Mouse (Mus musculus): Measurements from ENCODE around the gene Guk1. TPM values are rescaled to one million over a fixed set of nuclear protein-coding genes. Genes with fewer than 3 reads are reported as not detected.

Guk1 gene
- polyA plus RNA-seq, 1 experiment from 2014 or later, result 127 TPM

GRCm38 (mm10) chr11:59226787-59227603, 35.0 kb upstream of the Guk1 start:
- ATAC-seq (ENCODE audit: low read depth), result no peak
- 2% methylated on average over 21 of the region's 21 CpGs for WGBS
- H3K4me3 ChIP-seq (ENCODE audit: low read length), result peak overlapping the region; percentile 96

GRCm38 (mm10) chr11:59226251-59226650, 34.2 kb upstream of the Guk1 start:
- Histone ChIP-seq H3K27me3 (ENCODE audit: control insufficient read depth, insufficient read depth, low read depth, low read length) (no peaks in the 10 kb centered on the region), H3K27ac (ENCODE audit: low read length) (no peak overlapping the region), H3K4me3 (ENCODE audit: low read length) (peak overlapping the region; percentile 96), H3K9ac (ENCODE audit: low read length) (peak overlapping the region; percentile 99), H3K36me3 (ENCODE audit: control insufficient read depth, insufficient read depth, low read length) (no peaks in the 10 kb centered on the region), H3K9me3 (ENCODE audit: control insufficient read depth, low read length) (no peaks in the 10 kb centered on the region), H3K4me1 (replicated peaks; ENCODE audit: control insufficient read depth, insufficient read depth, low read length) (peaks cover 42% of the 10 kb centered on the region), H3K4me2 (ENCODE audit: low read depth, low read length) (peak overlapping the region; percentile 81)
- ATAC-seq (ENCODE audit: low read depth), result no peak
- 24% methylated on average over 3 of the region's 3 CpGs for WGBS

More at GRCm38 (mm10) chr11:59226787-59227603, 35.0 kb upstream of the Guk1 start:
- Histone ChIP-seq H3K27ac (ENCODE audit: low read length) (peak overlapping the region; percentile 93), H3K27me3 (ENCODE audit: control insufficient read depth, insufficient read depth, low read depth, low read length) (no peaks in the 10 kb centered on the region), H3K4me1 (replicated peaks; ENCODE audit: control insufficient read depth, insufficient read depth, low read length) (peaks cover 41% of the 10 kb centered on the region), H3K9me3 (ENCODE audit: control insufficient read depth, low read length) (no peaks in the 10 kb centered on the region), H3K4me2 (ENCODE audit: low read depth, low read length) (peak overlapping the region; percentile 81), H3K36me3 (ENCODE audit: control insufficient read depth, insufficient read depth, low read length) (no peaks in the 10 kb centered on the region), H3K9ac (ENCODE audit: low read length) (peak overlapping the region; percentile 99)

- WGBS, result 43% methylated on average over 2 of the region's 2 CpGs
- Histone ChIP-seq H3K9ac (ENCODE audit: low read length) (peak overlapping the region; percentile 20; the same call in 1 of the 2 replicates), H3K27ac (ENCODE audit: low read length) (no peak overlapping the region), H3K27me3 (ENCODE audit: control insufficient read depth, insufficient read depth, low read depth, low read length) (no peaks in the 10 kb centered on the region), H3K36me3 (ENCODE audit: control insufficient read depth, insufficient read depth, low read length) (no peaks in the 10 kb centered on the region), H3K4me3 (ENCODE audit: low read length) (no peak overlapping the region), H3K4me1 (replicated peaks; ENCODE audit: control insufficient read depth, insufficient read depth, low read length) (peaks cover 44% of the 10 kb centered on the region), H3K9me3 (ENCODE audit: control insufficient read depth, low read length) (no peaks in the 10 kb centered on the region), H3K4me2 (ENCODE audit: low read depth, low read length) (peak overlapping the region; percentile 81)
- ATAC-seq (ENCODE audit: low read depth), result no peak
Observed at GRCm38 (mm10) chr11:59225167-59225566, 33.2 kb upstream of the Guk1 start.

- ATAC-seq (ENCODE audit: low read depth), result no peak
- no peak overlapping the region for H3K27ac ChIP-seq (ENCODE audit: low read length)
- no peaks in the 10 kb centered on the region for H3K27me3 ChIP-seq (ENCODE audit: control insufficient read depth, insufficient read depth, low read depth, low read length)
- no peak overlapping the region for H3K4me3 ChIP-seq (ENCODE audit: low read length)
- H3K4me2 ChIP-seq (ENCODE audit: low read depth, low read length), result no peak overlapping the region
- H3K9me3 ChIP-seq (ENCODE audit: control insufficient read depth, low read length), result no peaks in the 10 kb centered on the region
- no peaks in the 10 kb centered on the region for H3K36me3 ChIP-seq (ENCODE audit: control insufficient read depth, insufficient read depth, low read length)
- H3K4me1 ChIP-seq (replicated peaks; ENCODE audit: control insufficient read depth, insufficient read depth, low read length), result peaks cover 48% of the 10 kb centered on the region
- 33% methylated on average over 2 of the region's 2 CpGs for WGBS
- no peak overlapping the region for H3K9ac ChIP-seq (ENCODE audit: low read length)
Observed at GRCm38 (mm10) chr11:59224470-59224869, 32.5 kb upstream of the Guk1 start.

GRCm38 (mm10) chr11:59224025-59224424, 32.0 kb upstream of the Guk1 start:
- H3K36me3 ChIP-seq (ENCODE audit: control insufficient read depth, insufficient read depth, low read length), result 0 out of 2 replicates have a peak, but pooled peaks cover 1% of the 10 kb centered on the region
- WGBS, result 69% methylated on average over 3 of the region's 3 CpGs
- H3K27ac ChIP-seq (ENCODE audit: low read length), result no peak overlapping the region
- no peak for ATAC-seq (ENCODE audit: low read depth)
- no peak overlapping the region for H3K4me2 ChIP-seq (ENCODE audit: low read depth, low read length)
- H3K27me3 ChIP-seq (ENCODE audit: control insufficient read depth, insufficient read depth, low read depth, low read length), result no peaks in the 10 kb centered on the region
- H3K9me3 ChIP-seq (ENCODE audit: control insufficient read depth, low read length), result no peaks in the 10 kb centered on the region
- H3K4me1 ChIP-seq (replicated peaks; ENCODE audit: control insufficient read depth, insufficient read depth, low read length), result peaks cover 50% of the 10 kb centered on the region
- no peak overlapping the region for H3K4me3 ChIP-seq (ENCODE audit: low read length)
- H3K9ac ChIP-seq (ENCODE audit: low read length), result no peak overlapping the region

- no peak overlapping the region for H3K27ac ChIP-seq (ENCODE audit: low read length)
Observed at GRCm38 (mm10) chr11:59222306-59222705, 30.3 kb upstream of the Guk1 start.

GRCm38 (mm10) chr11:59221604-59222003, 29.6 kb upstream of the Guk1 start:
- Histone ChIP-seq H3K9ac (ENCODE audit: low read length) (no peak overlapping the region), H3K27me3 (ENCODE audit: control insufficient read depth, insufficient read depth, low read depth, low read length) (no peaks in the 10 kb centered on the region), H3K4me2 (ENCODE audit: low read depth, low read length) (no peak overlapping the region), H3K36me3 (ENCODE audit: control insufficient read depth, insufficient read depth, low read length) (peaks cover 4% of the 10 kb centered on the region; the same call in 1 of the 2 replicates), H3K27ac (ENCODE audit: low read length) (no peak overlapping the region), H3K4me1 (replicated peaks; ENCODE audit: control insufficient read depth, insufficient read depth, low read length) (peaks cover 65% of the 10 kb centered on the region), H3K4me3 (ENCODE audit: low read length) (no peak overlapping the region), H3K9me3 (ENCODE audit: control insufficient read depth, low read length) (no peaks in the 10 kb centered on the region)
- ATAC-seq (ENCODE audit: low read depth), result no peak

More at GRCm38 (mm10) chr11:59222306-59222705, 30.3 kb upstream of the Guk1 start:
- Histone ChIP-seq H3K27me3 (ENCODE audit: control insufficient read depth, insufficient read depth, low read depth, low read length) (no peaks in the 10 kb centered on the region), H3K4me3 (ENCODE audit: low read length) (no peak overlapping the region), H3K4me2 (ENCODE audit: low read depth, low read length) (no peak overlapping the region), H3K4me1 (replicated peaks; ENCODE audit: control insufficient read depth, insufficient read depth, low read length) (peaks cover 63% of the 10 kb centered on the region), H3K36me3 (ENCODE audit: control insufficient read depth, insufficient read depth, low read length) (peaks cover 4% of the 10 kb centered on the region; the same call in 1 of the 2 replicates), H3K9ac (ENCODE audit: low read length) (no peak overlapping the region), H3K9me3 (ENCODE audit: control insufficient read depth, low read length) (no peaks in the 10 kb centered on the region)
- WGBS, result 79% methylated on average over 4 of the region's 4 CpGs
- ATAC-seq (ENCODE audit: low read depth), result no peak

GRCm38 (mm10) chr11:59219064-59219463, 27.1 kb upstream of the Guk1 start:
- Histone ChIP-seq H3K4me2 (ENCODE audit: low read depth, low read length) (peak overlapping the region; percentile 40), H3K9me3 (ENCODE audit: control insufficient read depth, low read length) (no peaks in the 10 kb centered on the region), H3K9ac (ENCODE audit: low read length) (no peak overlapping the region), H3K27me3 (ENCODE audit: control insufficient read depth, insufficient read depth, low read depth, low read length) (no peaks in the 10 kb centered on the region), H3K36me3 (ENCODE audit: control insufficient read depth, insufficient read depth, low read length) (peaks cover 7% of the 10 kb centered on the region; the same call in 1 of the 2 replicates), H3K27ac (ENCODE audit: low read length) (peak overlapping the region; percentile 83), H3K4me1 (replicated peaks; ENCODE audit: control insufficient read depth, insufficient read depth, low read length) (peaks cover 50% of the 10 kb centered on the region), H3K4me3 (ENCODE audit: low read length) (no peak overlapping the region)
- ATAC-seq (ENCODE audit: low read depth), result no peak

- peak; percentile 89 for ATAC-seq (ENCODE audit: low read depth)
Observed at GRCm38 (mm10) chr11:59218389-59218998, 26.5 kb upstream of the Guk1 start.

More at GRCm38 (mm10) chr11:59218389-59218998, 26.5 kb upstream of the Guk1 start:
- Histone ChIP-seq H3K27ac (ENCODE audit: low read length) (peak overlapping the region; percentile 83), H3K27me3 (ENCODE audit: control insufficient read depth, insufficient read depth, low read depth, low read length) (no peaks in the 10 kb centered on the region), H3K9me3 (ENCODE audit: control insufficient read depth, low read length) (no peaks in the 10 kb centered on the region), H3K4me3 (ENCODE audit: low read length) (no peak overlapping the region), H3K4me1 (replicated peaks; ENCODE audit: control insufficient read depth, insufficient read depth, low read length) (peaks cover 45% of the 10 kb centered on the region), H3K9ac (ENCODE audit: low read length) (no peak overlapping the region), H3K36me3 (ENCODE audit: control insufficient read depth, insufficient read depth, low read length) (peaks cover 7% of the 10 kb centered on the region; the same call in 1 of the 2 replicates), H3K4me2 (ENCODE audit: low read depth, low read length) (peak overlapping the region; percentile 40)
- WGBS, result 67% methylated on average over 4 of the region's 4 CpGs
